Mouse (Mus musculus): ENCODE data around the gene Jarid2.

The Jarid2 gene

DNA sequence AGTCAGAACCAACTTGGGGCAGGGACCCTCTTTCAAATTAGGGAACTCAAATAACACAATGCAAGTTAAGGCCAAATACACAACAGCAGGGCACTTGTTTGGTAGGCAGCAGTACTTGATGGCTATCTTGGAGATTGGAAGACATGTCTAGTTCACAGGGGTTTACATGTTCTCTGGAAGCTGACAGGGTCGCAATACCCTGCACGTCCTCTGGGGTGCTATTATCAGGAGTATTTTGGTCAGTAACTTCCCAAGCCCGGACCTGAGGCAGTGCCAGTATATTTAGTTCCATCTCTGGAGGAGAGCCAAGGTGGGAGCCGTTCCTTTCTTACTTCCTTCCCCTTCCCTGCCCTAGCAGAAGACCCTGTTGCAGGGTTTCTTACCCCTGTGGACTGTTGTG lies 186.7 kb downstream of the Jarid2 start:
- no peak for DNase-seq (ENCODE audit: low spot score)

DNA sequence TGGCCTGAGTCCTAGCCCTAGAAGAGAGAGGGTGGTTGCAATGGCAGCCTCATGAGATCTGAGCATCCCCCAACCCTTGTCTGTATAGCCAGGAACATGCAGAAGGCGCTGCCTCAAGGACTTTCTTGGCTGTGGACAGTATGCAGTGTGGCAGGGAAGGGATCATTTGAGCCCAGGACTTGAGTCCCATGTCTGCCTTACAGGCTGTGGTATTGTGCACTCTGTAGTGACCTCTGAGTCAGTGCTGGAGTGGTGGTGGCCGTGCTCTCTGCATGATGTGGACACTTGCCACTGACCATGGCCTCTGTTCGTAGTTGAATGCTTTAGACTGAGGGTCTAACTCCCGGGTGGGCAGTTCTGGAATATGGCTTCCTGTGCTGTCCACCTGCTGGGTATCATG lies 187.9 kb downstream of the Jarid2 start:
- no peak for DNase-seq (ENCODE audit: low spot score)

- no peak for DNase-seq (ENCODE audit: low spot score)
These were observed 189.0 kb downstream of the Jarid2 start for GRCm38 (mm10) chr13:44918269-44918668.

GRCm38 (mm10) chr13:44921095-44921494 lies 191.8 kb downstream of the Jarid2 start:
- no peak for DNase-seq (ENCODE audit: low spot score)

GRCm38 (mm10) chr13:44921721-44922120 lies 192.4 kb downstream of the Jarid2 start:
- no peak for DNase-seq (ENCODE audit: low spot score)

DNA sequence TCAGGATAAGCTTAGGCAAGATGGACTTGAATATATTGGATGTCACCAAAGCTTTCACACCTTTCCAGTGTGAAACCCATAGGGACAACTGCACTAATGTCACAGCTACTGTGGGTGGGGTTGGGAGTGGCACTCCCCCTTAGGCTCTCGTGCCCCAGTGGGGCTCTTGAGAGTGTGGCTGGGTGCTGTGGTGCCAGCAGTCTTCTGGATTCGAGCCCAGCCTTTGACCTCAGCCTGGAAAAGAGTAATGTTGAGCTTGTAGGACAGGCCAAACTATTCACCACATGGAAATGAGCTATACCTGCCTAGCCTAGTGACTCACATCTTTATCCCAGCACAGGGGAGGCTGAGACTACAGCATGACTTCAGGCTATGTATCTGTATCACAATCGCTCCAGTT lies 194.8 kb downstream of the Jarid2 start:
- no peak for DNase-seq (ENCODE audit: low spot score)

GRCm38 (mm10) chr13:44925173-44925572 lies 195.9 kb downstream of the Jarid2 start:
- DNase-seq (ENCODE audit: low spot score), result no peak

- DNase-seq (ENCODE audit: low spot score), result no peak
These were observed 197.0 kb downstream of the Jarid2 start for GRCm38 (mm10) chr13:44926311-44926710.

GRCm38 (mm10) chr13:44932307-44933264 lies 203.3 kb downstream of the Jarid2 start:
- DNase-seq (ENCODE audit: low spot score), result no peak

- no peak for DNase-seq (ENCODE audit: low spot score)
These were observed 204.3 kb downstream of the Jarid2 start for GRCm38 (mm10) chr13:44933575-44933974.

DNA sequence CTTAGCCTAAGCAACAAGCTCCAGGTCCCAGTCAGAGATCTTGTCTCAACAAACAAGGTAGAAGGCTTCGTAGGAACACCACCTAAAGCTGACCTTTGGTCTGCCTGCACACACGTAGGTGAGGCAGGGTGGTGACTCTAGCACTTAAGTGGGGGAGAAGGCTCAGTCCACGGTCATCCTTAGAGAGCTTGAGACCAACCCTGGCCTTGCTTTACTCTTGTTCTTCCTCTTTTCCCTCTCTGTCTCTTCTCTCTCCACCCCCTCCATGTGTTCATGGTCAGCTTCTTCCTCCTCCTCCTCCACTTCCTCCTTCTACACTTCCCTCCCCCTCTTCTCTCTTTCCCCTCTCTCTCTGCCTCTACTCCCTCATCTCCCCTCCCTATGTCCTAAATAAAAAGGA lies 208.4 kb downstream of the Jarid2 start:
- no peak for DNase-seq (ENCODE audit: low spot score)

DNA sequence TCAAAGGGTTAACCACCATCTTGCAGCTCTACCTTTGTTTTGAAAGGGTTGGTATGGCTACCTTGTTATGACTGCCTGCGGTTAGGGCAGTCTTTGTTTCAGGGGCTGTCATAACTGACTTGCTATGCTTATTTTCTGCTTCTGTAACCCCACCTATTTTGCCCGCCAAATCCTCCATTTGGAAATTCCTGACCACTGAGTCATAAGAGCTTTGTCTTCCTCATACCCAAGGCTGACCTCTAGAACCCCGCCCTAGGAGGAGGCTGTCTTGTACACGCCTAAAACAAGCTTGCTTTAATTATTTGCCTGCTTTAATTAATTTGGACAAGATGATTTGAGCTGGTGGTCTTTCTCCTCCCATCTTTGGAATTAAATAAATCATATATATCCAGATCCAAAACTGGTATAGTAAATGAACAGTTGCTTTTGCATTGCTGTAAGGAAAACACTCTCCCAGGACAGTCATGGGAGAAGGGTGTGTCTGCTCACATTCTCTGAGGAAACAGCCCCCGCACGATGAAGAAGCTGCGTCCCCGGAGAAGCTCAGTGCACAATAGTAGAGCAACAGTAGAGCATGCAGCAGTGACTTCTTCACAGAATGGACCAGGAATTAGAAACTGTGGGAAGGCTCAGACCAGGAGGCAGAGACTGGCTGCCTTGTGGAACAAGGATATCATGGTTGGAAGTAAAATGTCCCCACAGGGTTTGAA lies 210.2 kb downstream of the Jarid2 start:
- DNase-seq (ENCODE audit: low spot score), result no peak

GRCm38 (mm10) chr13:44943618-44944017 lies 214.3 kb downstream of the Jarid2 start:
- no peak for DNase-seq (ENCODE audit: low spot score)

GRCm38 (mm10) chr13:44946880-44947635 lies 217.8 kb downstream of the Jarid2 start:
- DNase-seq (ENCODE audit: low spot score), result no peak

- no peak for DNase-seq (ENCODE audit: low spot score)
These were observed 219.3 kb downstream of the Jarid2 start for GRCm38 (mm10) chr13:44948320-44949250.

GRCm38 (mm10) chr13:44952393-44953086 lies 223.3 kb downstream of the Jarid2 start:
- DNase-seq (ENCODE audit: low spot score), result no peak

GRCm38 (mm10) chr13:44953546-44954231 lies 224.4 kb downstream of the Jarid2 start:
- no peak for DNase-seq (ENCODE audit: low spot score)

GRCm38 (mm10) chr13:44954232-44954568 lies 224.9 kb downstream of the Jarid2 start:
- DNase-seq (ENCODE audit: low spot score), result no peak

DNA sequence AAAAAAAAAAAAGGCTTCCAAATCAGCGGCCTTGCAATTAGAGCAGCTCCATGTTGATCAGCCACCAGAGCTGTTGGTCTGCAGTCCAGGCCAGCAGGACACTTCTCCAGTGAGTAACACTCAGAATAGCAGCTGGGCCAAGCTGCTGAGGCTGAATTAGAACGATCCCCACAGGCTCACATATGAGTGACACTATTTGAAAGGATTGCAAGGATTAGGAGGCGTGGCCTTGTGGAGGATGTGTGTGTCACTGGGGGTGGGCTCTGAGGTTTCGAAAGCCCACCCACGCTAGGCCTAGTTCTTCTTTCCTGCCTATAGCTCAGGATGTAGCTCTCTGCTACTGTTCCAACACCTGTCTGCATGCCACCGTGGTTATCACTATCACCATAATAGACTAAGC lies 226.5 kb downstream of the Jarid2 start:
- DNase-seq (ENCODE audit: low spot score), result no peak

DNA sequence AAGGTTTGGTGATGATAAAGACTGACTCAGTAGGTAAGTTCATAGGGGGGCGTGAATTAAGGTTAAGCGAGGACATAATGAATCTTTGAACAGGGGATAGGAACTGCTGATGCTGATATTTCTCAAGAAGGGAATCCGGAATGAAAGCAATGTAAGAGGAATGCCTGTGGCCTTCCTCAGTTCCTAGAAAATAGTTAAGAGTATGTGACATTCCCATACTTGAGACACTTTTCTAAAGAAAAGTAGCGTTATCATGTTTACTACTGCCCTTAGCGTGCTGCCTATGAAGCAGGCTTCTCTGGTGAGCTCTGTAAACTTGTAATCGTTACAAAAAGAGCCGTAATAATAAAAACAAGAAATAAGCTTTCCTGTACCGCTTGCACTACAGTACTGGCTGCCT lies 227.8 kb downstream of the Jarid2 start:
- DNase-seq (ENCODE audit: low spot score), result no peak
